Mouse (Mus musculus) midbrain, embryonic 13.5 days (tissue): ENCODE measurements at regions not wholly inside any gene's neighbourhood (a gene's known extent, or its start where the extent isn't known, plus 50 kb on each side); places are given as distances from the start of the nearest gene placed in this dataset.

Experiments
- ATAC-seq: fragments of 200-750 bp; cut with Nextera tagmentation; 2 replicates; pipeline ENCODE4 v1.8.0; 2017; ENCODE audit warnings: mild to moderate bottlenecking, moderate TSS enrichment, moderate library complexity
- H3K27ac ChIP-seq: fragments of 300-500 bp; sonication (generic); 2 replicates; pipeline ENCODE4 v1.5.1; 2015; ENCODE audit warnings: inconsistent platforms, mild to moderate bottlenecking, moderate library complexity
- H3K27me3 ChIP-seq: fragments of 300-500 bp; sonication (generic); 2 replicates; pipeline ENCODE4 v1.6.1; 2015; ENCODE audit warnings: mild to moderate bottlenecking, inconsistent platforms
- H3K36me3 ChIP-seq: fragments of 300-500 bp; sonication (generic); 2 replicates; pipeline ENCODE4 v1.6.1; 2015; ENCODE audit warnings: mild to moderate bottlenecking, inconsistent platforms
- H3K4me1 ChIP-seq: fragments of 300-500 bp; sonication (generic); replicated peaks from 2 replicates; pipeline ENCODE4 v1.6.1; 2015; ENCODE audit warnings: inconsistent platforms
- H3K4me2 ChIP-seq: fragments of 300-500 bp; sonication (generic); replicated peaks from 2 replicates; pipeline ENCODE4 v1.6.1; 2015; ENCODE audit warnings: moderate library complexity, mild to moderate bottlenecking, inconsistent platforms
- H3K4me3 ChIP-seq: fragments of 300-500 bp; sonication (generic); replicated peaks from 2 replicates; pipeline ENCODE4 v1.5.1; 2015; ENCODE audit warnings: mild to moderate bottlenecking, inconsistent platforms
- H3K9ac ChIP-seq: fragments of 300-500 bp; sonication (generic); replicated peaks from 2 replicates; pipeline ENCODE4 v1.6.1; 2015; ENCODE audit warnings: mild to moderate bottlenecking, inconsistent platforms
- H3K9me3 ChIP-seq: fragments of 300-500 bp; sonication (generic); 2 replicates; pipeline ENCODE4 v1.6.1; 2016; ENCODE audit warnings: mild to moderate bottlenecking, inconsistent platforms
- WGBS: fragments of 180-500 bp; shearing (Covaris S2); methylation state at CpG from one replicate; pipeline ENCODE4 v1.1.7; 2015; 5-methylcytosine and 5-hydroxymethylcytosine counted together

- Histone ChIP-seq H3K9ac (no peak overlapping the region), H3K4me2 (no peak overlapping the region), H3K36me3 (no peaks in the 10 kb centered on the region), H3K4me3 (no peak overlapping the region), H3K4me1 (no peaks in the 10 kb centered on the region), H3K9me3 (no peaks in the 10 kb centered on the region), H3K27ac (no peak overlapping the region), H3K27me3 (no peaks in the 10 kb centered on the region)
- 84% methylated on average over 3 of the region's 3 CpGs for WGBS
- ATAC-seq, result no peak
Observed at GRCm38 (mm10) chr6:66151786-66152185, 199.4 kb downstream of the 4930544G11Rik start.

- no peak for ATAC-seq
- H3K9me3 ChIP-seq, result no peaks in the 10 kb centered on the region
- no peaks in the 10 kb centered on the region for H3K4me1 ChIP-seq
- H3K4me2 ChIP-seq, result no peak overlapping the region
- H3K27ac ChIP-seq, result no peak overlapping the region
- no peak overlapping the region for H3K9ac ChIP-seq
- H3K27me3 ChIP-seq, result no peaks in the 10 kb centered on the region
- WGBS, result 91% methylated on average over 2 of the region's 2 CpGs
- no peaks in the 10 kb centered on the region for H3K36me3 ChIP-seq
- H3K4me3 ChIP-seq, result no peak overlapping the region
Observed at GRCm38 (mm10) chr6:66154831-66155230, 202.4 kb downstream of the 4930544G11Rik start.

DNA sequence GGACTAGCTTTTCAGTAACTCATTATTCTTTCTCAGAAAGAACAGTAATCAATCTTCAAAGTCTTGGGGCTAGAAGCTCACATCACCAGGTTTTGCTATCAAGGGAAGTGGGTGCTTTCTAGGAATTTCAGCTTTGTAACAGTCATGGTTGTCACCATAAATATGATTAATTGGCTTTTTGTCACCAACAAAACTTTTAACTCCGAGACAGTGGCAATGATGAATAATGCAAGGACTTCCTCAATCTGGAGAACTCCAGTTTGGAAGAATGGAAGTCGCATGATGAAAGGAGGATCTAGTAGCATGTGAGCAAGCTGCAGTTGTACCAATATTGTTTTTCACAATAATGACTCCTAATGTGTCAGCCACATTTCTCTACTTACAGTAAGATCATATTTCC, 208.4 kb downstream of the 4930544G11Rik start:
- Histone ChIP-seq H3K4me1 (no peaks in the 10 kb centered on the region), H3K9me3 (no peaks in the 10 kb centered on the region), H3K4me2 (no peak overlapping the region), H3K27me3 (no peaks in the 10 kb centered on the region), H3K27ac (no peak overlapping the region), H3K4me3 (no peak overlapping the region), H3K9ac (no peak overlapping the region), H3K36me3 (no peaks in the 10 kb centered on the region)
- WGBS, result 47% methylated on average over 2 of the region's 2 CpGs
- no peak for ATAC-seq

GRCm38 (mm10) chr6:66168913-66169312, 216.5 kb downstream of the 4930544G11Rik start:
- H3K27ac ChIP-seq, result no peak overlapping the region
- no peak overlapping the region for H3K9ac ChIP-seq
- no peaks in the 10 kb centered on the region for H3K9me3 ChIP-seq
- WGBS, result 77% methylated on average over 3 of the region's 3 CpGs
- H3K4me2 ChIP-seq, result no peak overlapping the region
- H3K4me3 ChIP-seq, result no peak overlapping the region
- H3K36me3 ChIP-seq, result no peaks in the 10 kb centered on the region
- H3K4me1 ChIP-seq, result no peaks in the 10 kb centered on the region
- no peaks in the 10 kb centered on the region for H3K27me3 ChIP-seq
- ATAC-seq, result no peak

DNA sequence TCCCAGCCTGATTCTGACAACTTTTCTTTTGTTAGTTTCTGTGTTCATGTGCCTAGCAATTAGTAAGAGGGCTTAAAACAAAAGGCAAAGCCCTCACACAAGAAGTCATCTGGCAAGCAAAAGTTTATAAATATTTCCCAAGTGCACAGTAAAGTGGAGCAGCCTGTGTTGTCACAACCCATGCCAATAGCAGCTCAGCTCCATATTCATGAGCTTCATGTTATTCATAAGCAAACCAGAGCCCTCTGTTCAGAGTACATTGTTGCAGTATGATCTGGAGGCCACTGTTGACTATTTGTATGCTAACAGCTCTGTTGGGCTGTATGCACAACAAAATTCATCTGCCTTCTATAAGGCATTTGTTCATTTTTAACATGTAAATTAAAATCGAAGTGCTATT, 245.6 kb downstream of the 4930544G11Rik start:
- WGBS, result 81% methylated on average over 1 of the region's 1 CpGs
- H3K4me2 ChIP-seq, result no peak overlapping the region
- ATAC-seq, result peak; percentile 66; the same call in 1 of the 2 replicates
- H3K4me3 ChIP-seq, result no peak overlapping the region
- no peaks in the 10 kb centered on the region for H3K27me3 ChIP-seq
- no peak overlapping the region for H3K9ac ChIP-seq
- peaks cover 4% of the 10 kb centered on the region; the same call in 1 of the 2 replicates for H3K4me1 ChIP-seq
- no peak overlapping the region for H3K27ac ChIP-seq
- no peaks in the 10 kb centered on the region for H3K36me3 ChIP-seq
- no peaks in the 10 kb centered on the region for H3K9me3 ChIP-seq

- 80% methylated on average over 6 of the region's 6 CpGs for WGBS
- H3K4me3 ChIP-seq, result no peak overlapping the region
Observed at GRCm38 (mm10) chr6:66200136-66200790, 247.9 kb downstream of the 4930544G11Rik start.

GRCm38 (mm10) chr6:66206197-66206925, 254.0 kb downstream of the 4930544G11Rik start:
- no peaks in the 10 kb centered on the region for H3K27me3 ChIP-seq
- ATAC-seq, result no peak
- H3K27ac ChIP-seq, result no peak overlapping the region
- WGBS, result 84% methylated on average over 5 of the region's 5 CpGs
- no peak overlapping the region for H3K4me3 ChIP-seq
- no peaks in the 10 kb centered on the region for H3K36me3 ChIP-seq
- H3K9me3 ChIP-seq, result no peaks in the 10 kb centered on the region
- H3K9ac ChIP-seq, result no peak overlapping the region
- H3K4me2 ChIP-seq, result no peak overlapping the region
- no peaks in the 10 kb centered on the region for H3K4me1 ChIP-seq

More at GRCm38 (mm10) chr6:66200136-66200790, 247.9 kb downstream of the 4930544G11Rik start:
- Histone ChIP-seq H3K27ac (no peak overlapping the region), H3K4me2 (no peak overlapping the region), H3K4me1 (peaks cover 4% of the 10 kb centered on the region; the same call in 1 of the 2 replicates), H3K36me3 (no peaks in the 10 kb centered on the region), H3K9ac (no peak overlapping the region), H3K9me3 (no peaks in the 10 kb centered on the region), H3K27me3 (no peaks in the 10 kb centered on the region)
- ATAC-seq, result no peak

DNA sequence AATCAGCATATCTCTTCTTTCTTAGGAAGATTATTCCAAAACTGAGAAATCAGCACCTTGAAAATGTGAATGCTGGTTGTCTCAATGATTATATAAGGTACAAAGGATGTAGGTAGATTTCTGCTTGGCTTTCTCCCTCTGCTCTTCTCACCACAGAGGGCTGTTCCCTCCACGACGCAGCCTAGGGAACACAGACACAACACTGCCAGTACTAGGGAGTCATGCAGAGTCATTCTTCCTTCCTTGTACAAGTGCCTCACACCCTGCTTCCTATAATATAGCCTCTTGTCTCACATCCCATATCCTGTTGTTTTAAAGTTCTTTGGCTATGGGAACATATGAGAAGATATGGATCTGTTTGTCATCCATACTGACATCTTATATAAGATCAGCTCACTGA, 265.1 kb downstream of the 4930544G11Rik start:
- no peak for ATAC-seq
- no peaks in the 10 kb centered on the region for H3K27me3 ChIP-seq

DNA sequence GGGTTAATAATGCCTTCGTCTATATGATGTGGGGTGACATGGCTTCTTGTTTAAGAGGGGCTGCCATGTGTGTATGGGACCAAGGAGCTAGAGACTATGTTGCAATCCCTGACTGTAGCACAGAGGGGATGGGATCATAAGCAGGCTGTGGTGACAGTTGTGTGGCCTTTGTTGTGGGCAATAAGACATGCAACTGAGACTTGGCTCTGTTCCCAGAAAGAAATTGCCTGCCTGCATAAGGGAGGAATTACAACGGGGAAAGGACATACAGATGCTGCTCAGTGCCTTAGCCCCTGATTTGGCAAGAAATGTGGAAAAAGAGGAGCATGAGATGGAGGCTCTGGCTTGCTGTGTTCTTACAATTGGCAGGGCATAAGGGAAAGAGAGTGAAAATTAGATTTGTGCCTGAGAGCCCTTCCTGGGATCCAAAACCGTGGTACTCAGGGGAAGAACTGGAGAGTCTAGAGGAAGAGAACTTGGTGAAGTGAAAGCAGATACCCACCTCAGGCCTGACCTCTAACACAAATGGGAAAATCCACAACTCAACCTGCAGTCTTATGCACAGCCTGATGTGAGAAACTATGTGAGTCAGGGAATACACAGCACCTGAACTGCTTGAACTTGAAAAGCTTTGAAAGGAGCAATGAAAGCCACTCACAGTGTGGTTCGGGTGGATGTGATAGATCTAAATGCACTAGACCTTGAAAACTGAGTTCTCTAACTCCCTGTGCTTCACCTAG, 271.9 kb downstream of the 4930544G11Rik start:
- Histone ChIP-seq H3K9me3 (no peaks in the 10 kb centered on the region), H3K27ac (peak overlapping the region; percentile 10; the same call in 1 of the 2 replicates), H3K4me3 (no peak overlapping the region), H3K36me3 (no peaks in the 10 kb centered on the region), H3K4me2 (no peak overlapping the region), H3K27me3 (no peaks in the 10 kb centered on the region), H3K4me1 (peaks cover 2% of the 10 kb centered on the region; the same call in 1 of the 2 replicates), H3K9ac (no peak overlapping the region)
- WGBS, result 70% methylated on average over 4 of the region's 4 CpGs
- peak; percentile 95 for ATAC-seq

More for the DNA sequence above, 265.1 kb downstream of the 4930544G11Rik start:
- WGBS, result 40% methylated on average over 2 of the region's 2 CpGs
- no peaks in the 10 kb centered on the region for H3K36me3 ChIP-seq
- H3K4me1 ChIP-seq, result 0 out of 2 replicates have a peak, but pooled peaks cover 8% of the 10 kb centered on the region
- H3K4me2 ChIP-seq, result no peak overlapping the region
- no peak overlapping the region for H3K9ac ChIP-seq
- no peak overlapping the region for H3K4me3 ChIP-seq
- H3K27ac ChIP-seq, result no peak overlapping the region
- no peaks in the 10 kb centered on the region for H3K9me3 ChIP-seq

DNA sequence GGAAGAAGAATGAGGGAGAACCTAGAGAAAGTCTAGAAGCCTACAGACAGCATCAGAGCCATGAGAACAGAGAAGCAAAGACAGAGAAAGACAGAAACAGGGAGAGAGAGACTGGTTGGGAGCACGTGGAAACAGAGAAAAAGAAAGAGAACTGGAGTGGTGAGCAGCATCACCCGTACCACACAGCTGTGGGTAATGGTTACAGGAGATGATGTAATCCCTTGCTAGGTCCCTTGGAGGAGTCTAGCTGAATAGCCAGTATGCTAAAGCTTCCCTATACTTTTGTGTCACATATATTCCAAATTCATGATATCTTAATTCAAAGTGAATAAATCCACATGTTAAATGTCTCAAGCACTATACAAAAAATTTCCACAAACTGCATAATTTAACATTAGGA, 284.0 kb downstream of the 4930544G11Rik start:
- no peak overlapping the region for H3K27ac ChIP-seq
- 83% methylated on average over 2 of the region's 2 CpGs for WGBS
- no peaks in the 10 kb centered on the region for H3K4me1 ChIP-seq
- no peak overlapping the region for H3K9ac ChIP-seq
- no peak overlapping the region for H3K4me2 ChIP-seq
- no peaks in the 10 kb centered on the region for H3K27me3 ChIP-seq
- no peaks in the 10 kb centered on the region for H3K36me3 ChIP-seq
- H3K9me3 ChIP-seq, result no peaks in the 10 kb centered on the region
- H3K4me3 ChIP-seq, result no peak overlapping the region
- no peak for ATAC-seq

DNA sequence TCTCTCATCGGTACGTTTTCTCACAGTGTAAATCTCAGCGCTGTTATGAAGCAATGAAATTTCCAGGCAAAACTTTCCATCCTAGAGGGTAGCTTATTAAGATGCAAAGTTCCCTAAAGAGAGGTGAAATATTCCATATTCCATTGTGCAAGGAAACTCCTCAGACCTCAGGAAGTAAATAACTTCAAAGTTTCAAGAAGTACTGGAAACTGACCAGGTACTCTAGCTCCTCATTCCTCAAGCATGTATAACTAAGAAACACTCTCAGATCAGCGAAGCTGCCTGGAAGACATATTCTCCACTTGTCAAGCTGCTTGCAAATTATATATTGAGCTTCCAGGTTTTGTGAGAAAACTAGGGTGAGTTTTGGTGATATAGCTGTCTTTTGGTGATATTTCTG, 279.8 kb upstream of the Mad2l1 start:
- Histone ChIP-seq H3K4me2 (no peak overlapping the region), H3K9ac (no peak overlapping the region), H3K9me3 (no peaks in the 10 kb centered on the region), H3K27me3 (no peaks in the 10 kb centered on the region), H3K36me3 (no peaks in the 10 kb centered on the region), H3K4me3 (no peak overlapping the region), H3K27ac (no peak overlapping the region), H3K4me1 (no peaks in the 10 kb centered on the region)
- ATAC-seq, result no peak
- 92% methylated on average over 4 of the region's 4 CpGs for WGBS

GRCm38 (mm10) chr6:66263429-66263828, 271.8 kb upstream of the Mad2l1 start:
- Histone ChIP-seq H3K27me3 (no peaks in the 10 kb centered on the region), H3K27ac (no peak overlapping the region), H3K4me1 (no peaks in the 10 kb centered on the region), H3K9me3 (no peaks in the 10 kb centered on the region; the same call in 1 of the 2 replicates), H3K9ac (no peak overlapping the region), H3K4me3 (no peak overlapping the region), H3K4me2 (no peak overlapping the region), H3K36me3 (no peaks in the 10 kb centered on the region)
- 76% methylated on average over 3 of the region's 3 CpGs for WGBS
- ATAC-seq, result no peak
